Mouse (Mus musculus) adrenal gland, adult 2 months (tissue): ENCODE results near the gene 1700001J03Rik. TPM values are rescaled to one million over a fixed set of nuclear protein-coding genes. Genes with fewer than 3 reads are reported as not detected.
"Not testable (repeated sequence)": the region's sequence is repeated elsewhere in the genome, so short reads cannot be mapped to it uniquely, and the experiment has no call there.

Source experiments
- DNase-seq: peaks from one replicate; pipeline ENCODE4 v3.0.0; 2021
- polyA plus RNA-seq: library from polyadenylated mRNA; depleted of rRNA; stranded (reverse); fragments of >200 nt; gene quantifications from 2 replicates; pipeline ENCODE4 v1.2.3, GENCODE M21; 2012; rRNA removed
- total RNA-seq, 2 experiments: library from RNA; stranded (reverse); gene quantifications; 2 replicates each; pipeline ENCODE4 v1.2.3; 2021

Gene 1700001J03Rik
- total and polyA plus RNA-seq, 3 experiments = 0.63 to 1.9 (median 1.4) TPM

DNA sequence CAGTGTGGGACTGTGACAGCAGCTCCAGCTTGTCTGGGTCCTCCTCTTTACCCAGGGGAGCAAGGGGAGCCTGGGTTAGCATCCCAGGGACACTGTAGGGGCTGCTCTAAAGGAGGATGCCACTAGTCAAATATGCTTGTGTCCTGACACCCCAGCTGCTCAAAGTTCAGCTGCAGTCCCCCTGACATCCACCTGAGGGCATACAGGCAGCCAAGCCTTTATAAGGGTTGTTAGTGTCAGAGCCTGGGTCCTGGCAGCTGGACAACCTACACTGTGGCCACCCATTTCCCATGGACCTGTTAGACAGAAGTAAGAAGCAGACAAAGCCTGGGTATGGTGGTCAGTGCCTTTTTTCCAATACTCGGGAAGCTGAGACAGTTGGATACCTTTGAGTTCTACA lies 3.0 kb upstream of the 1700001J03Rik start:
- no peak for DNase-seq

DNA sequence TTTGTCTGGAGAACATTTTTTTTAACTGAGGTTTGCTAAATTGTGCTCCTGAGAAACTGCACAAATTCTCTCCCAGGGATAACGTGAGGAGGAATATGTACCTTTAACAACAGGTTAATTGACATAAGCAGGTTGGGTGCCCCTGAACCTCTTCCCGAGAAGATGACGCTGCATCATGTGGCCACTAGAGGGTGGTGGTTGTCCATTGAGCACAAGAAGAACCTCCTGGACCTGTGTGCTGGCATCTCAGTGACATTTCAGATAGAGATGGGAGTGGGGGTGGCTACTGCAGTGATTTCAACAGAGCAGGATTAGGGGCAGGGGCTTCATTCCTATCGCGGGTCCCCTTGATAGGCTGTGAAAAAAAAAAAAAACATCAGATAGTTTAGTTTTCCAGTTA lies 2.3 kb upstream of the 1700001J03Rik start:
- peak; percentile 60 for DNase-seq

- peak; percentile 42 for DNase-seq
These were observed 12.4 kb downstream of the 1700001J03Rik start for GRCm38 (mm10) chr5:146172744-146173143.

- DNase-seq = not testable (repeated sequence)
These were observed 14.5 kb downstream of the 1700001J03Rik start, which contains the start of gene Gm6309 for GRCm38 (mm10) chr5:146170621-146171020. Gene Gm6309 (minus strand): TSS chr5:146170721.

GRCm38 (mm10) chr5:146160439-146160838 lies 24.7 kb downstream of the 1700001J03Rik start, which contains the start of gene Gm5565:
Gene Gm5565 (minus strand): TSS chr5:146160539.
- DNase-seq = not testable (repeated sequence)

GRCm38 (mm10) chr5:146158326-146158725 lies 26.8 kb downstream of the 1700001J03Rik start:
- DNase-seq = not testable (repeated sequence)

DNA sequence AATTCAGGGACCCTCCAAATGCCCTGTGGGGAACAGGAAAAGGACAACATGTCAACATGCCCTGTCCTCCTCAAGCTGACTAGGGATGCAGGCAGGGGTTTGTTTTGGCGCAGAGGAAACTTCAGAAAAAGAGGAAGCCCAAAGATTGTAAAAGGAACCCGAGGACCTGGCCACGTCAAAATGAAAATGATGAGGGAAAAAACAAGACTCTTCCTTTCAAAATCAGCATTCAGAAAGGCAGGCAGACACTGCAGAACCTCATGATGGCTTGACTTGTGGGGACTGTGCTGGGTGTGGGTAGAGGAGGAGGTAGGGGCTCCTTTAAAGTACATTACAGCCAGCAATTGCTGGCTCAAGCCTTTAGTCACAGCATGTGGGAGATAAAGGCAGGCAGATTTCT lies 34.6 kb downstream of the 1700001J03Rik start:
- DNase-seq = no peak

- no peak for DNase-seq
These were observed 37.2 kb downstream of the 1700001J03Rik start for GRCm38 (mm10) chr5:146147903-146148302.

Other genes starting within 250 kb of the 1700001J03Rik start
- 1 to 10 TPM in 1 of 2 experiments, not detected in 1; 2.9 TPM for gene Cyp3a25, start 175.7 kb downstream of the 1700001J03Rik start, total RNA-seq
- gene Cyp3a25, start 175.7 kb downstream of the 1700001J03Rik start, polyA plus RNA-seq = not detected in 2 replicates
- not detected for gene Cyp3a59, start 106.0 kb downstream of the 1700001J03Rik start, total RNA-seq
- gene Cyp3a59, start 106.0 kb downstream of the 1700001J03Rik start, polyA plus RNA-seq = not detected in 2 replicates
- gene Gm5565, start 24.8 kb downstream of the 1700001J03Rik start, total RNA-seq = not detected
- not detected in 2 replicates for gene Gm5565, start 24.8 kb downstream of the 1700001J03Rik start, polyA plus RNA-seq
- gene Gm6309, start 14.6 kb downstream of the 1700001J03Rik start, total RNA-seq = not detected
- gene Gm6309, start 14.6 kb downstream of the 1700001J03Rik start, polyA plus RNA-seq = not detected in 2 replicates
- gene Rnf6, start 36.3 kb upstream of the 1700001J03Rik start, total RNA-seq = 10 to 100 TPM; 45.4 to 75.7 TPM
- 7.1 and 9.2 TPM in 2 replicates for gene Rnf6, start 36.3 kb upstream of the 1700001J03Rik start, polyA plus RNA-seq
- gene Cdk8, start 45.9 kb upstream of the 1700001J03Rik start, total RNA-seq = 10 to 100 TPM; 41.1 to 79.6 TPM
- 42.2 and 70.3 TPM in 2 replicates for gene Cdk8, start 45.9 kb upstream of the 1700001J03Rik start, polyA plus RNA-seq
- 10 to 100 TPM; 21.0 to 22.9 TPM for gene Wasf3, start 199.7 kb upstream of the 1700001J03Rik start, total RNA-seq
- gene Wasf3, start 199.7 kb upstream of the 1700001J03Rik start, polyA plus RNA-seq = 24.9 and 34.2 TPM in 2 replicates